Mouse (Mus musculus) CD4-positive helper T cell, adult 2 months (primary cell): ENCODE data around the gene Ubash3a.

Experiments
- DNase-seq: peaks from one replicate; pipeline ENCODE4 v3.0.0-alpha.2; 2012; ENCODE audit warnings: low read depth, missing footprints, low spot score

Gene Ubash3a

DNA sequence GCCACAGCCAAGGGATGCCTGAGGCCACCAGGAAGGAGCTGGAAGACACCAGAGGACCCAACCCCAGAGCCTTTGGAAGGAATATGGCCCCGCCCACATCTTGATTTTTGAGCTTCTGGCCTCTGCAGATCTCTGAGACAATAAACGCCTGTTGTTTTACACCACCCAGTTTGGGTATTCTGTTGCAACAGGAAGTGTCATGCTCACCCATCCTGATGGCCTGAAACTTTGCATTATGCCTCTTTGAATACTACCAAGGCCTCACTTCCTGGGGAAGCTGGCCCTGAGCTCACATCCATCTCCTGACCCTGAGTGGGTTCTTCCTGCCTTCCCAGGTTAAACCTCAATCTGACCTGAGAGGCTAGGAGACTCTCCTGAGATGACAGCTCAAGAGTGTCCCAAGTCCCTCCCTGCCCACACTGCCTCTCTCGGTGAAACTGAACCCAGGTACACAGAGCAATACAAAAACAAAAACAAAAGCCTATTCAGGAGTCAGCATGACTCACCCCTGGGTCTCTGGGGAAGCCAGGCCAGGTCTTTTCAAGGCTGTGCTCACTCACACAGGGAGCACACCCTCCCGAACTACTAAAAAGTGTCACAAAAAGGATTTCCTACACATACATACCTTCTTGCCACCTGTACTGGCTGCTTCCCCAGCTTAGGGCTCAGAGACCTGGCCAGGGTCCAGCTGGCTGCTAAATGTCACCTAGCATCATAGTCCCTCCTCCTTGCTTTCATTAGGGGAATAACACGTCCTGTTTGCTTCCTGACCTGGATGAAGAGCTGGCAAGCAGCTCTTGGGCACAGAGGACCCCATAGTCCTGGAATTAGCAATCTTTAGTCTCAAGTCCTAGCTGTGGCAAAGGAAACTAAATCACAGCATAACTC is 8.6 kb downstream of the Ubash3a start:
- DNase-seq: peak; percentile 22

DNA sequence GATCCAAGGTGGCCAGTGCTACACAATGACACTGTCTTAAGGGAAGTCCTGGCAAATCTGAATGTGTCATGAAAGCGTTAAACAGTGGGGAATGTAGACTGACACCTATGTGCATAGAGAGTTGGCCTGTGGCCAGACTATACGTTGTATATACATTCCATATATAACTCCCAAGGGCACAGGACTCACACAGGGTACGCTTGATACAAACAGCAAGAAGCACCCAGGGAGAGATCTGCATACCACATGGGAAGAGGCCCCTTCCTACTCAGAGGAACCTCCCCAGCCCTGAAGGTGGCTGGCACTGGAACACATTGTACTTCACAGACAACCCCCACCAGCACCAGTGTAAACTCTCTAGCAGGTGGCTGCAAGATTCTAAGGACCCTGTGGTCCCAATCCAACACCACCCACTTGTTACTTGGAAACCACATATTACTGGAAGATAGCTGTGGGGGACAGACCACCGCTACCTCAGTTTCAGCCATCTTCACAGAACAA is 15.2 kb downstream of the Ubash3a start:
- peak; percentile 31 for DNase-seq

DNA sequence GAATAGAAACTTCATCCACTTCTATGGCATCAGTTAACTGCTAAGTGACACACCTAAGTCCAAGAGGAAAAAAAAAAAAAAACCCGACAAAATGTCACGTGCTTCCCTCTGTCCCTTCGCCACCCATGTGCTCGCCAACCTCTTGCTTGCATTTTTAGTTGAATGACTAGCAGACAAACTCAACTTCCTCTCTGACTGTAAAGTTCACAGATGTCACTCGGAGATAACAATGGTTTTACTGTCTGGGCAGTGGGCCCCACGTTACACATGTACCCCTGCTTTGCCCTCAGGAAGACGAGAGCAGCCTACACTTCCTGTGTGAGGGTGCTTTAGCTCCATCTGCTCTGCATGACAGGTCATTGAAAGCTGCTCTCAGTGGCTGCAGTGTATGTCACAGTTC is 16.2 kb downstream of the Ubash3a start:
- DNase-seq: peak; percentile 86

DNA sequence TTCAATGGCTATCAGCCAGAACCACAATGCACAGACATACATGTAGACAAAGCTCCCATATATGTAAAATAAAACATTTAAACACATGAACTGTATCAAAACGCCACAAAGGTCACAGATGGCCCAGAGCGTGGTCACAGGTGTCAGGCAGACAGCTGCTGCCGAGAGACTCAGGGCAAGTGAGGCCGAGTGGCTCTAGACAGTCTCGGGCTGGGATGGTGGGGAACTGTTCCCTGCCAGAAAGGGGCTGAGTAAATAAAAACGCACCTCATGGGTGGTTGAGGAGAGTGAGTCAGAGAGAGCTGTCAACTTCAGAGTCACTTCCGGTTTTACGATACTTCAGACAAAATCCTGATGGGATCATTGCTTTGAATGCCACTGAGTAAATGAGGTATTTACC is 16.9 kb downstream of the Ubash3a start:
- DNase-seq: peak; percentile 49

DNA sequence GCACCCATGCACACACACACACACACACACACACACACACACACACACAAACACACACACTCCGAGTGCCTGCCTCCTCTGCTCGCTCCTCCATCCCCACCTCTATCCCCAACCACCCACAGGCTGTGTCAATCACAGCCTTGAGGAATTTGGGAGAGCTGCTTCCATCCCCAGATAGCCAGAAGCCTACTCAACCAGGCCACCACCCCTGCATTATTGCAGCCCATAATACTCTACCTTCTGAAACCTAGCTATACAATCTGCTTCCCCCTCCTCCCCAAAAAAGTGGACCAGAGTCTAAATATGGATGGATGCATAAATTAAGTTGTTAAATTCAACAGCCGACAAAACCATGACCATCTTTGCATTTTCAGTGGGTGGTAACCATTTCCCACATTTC is 18.7 kb downstream of the Ubash3a start:
- no peak for DNase-seq

DNA sequence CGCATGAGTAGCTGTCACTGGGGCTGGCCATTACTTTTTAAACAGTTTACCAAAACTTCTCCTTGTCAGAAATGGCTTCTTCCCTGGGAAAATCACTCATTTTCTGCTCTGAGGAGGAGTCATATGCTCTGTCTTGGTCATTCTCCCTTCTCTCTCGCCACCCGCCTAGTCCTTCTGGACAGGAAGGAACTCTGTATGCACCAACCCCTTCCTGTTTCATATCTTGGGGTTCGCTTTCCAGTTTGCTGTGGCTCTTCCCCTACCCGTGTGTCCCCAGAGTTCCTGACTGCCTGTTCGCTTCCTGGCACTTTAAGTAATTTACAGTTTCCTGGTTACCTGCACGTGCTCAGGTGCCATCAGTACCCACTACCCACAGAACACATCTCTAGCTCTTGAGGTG is 19.3 kb downstream of the Ubash3a start:
- no peak for DNase-seq

DNA sequence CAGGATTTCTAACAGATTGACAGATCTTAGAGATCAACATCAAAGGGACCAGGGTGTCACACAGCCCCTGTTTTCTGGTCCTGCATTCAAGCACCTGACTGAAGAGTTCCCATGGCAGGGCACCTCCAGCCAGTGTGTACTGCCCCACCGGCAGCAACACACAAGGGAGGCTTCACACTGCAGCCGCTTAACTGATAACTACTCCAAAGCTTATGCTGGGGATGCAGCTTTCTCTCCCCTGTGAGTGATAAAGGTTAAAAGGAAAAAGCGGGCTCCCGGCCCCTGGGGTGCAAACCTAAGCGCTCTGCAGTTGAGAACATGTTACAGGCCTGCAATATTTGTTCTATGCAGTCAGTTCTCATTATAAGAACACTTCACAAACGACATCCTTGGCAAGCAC is 24.1 kb downstream of the Ubash3a start:
- no peak for DNase-seq

DNA sequence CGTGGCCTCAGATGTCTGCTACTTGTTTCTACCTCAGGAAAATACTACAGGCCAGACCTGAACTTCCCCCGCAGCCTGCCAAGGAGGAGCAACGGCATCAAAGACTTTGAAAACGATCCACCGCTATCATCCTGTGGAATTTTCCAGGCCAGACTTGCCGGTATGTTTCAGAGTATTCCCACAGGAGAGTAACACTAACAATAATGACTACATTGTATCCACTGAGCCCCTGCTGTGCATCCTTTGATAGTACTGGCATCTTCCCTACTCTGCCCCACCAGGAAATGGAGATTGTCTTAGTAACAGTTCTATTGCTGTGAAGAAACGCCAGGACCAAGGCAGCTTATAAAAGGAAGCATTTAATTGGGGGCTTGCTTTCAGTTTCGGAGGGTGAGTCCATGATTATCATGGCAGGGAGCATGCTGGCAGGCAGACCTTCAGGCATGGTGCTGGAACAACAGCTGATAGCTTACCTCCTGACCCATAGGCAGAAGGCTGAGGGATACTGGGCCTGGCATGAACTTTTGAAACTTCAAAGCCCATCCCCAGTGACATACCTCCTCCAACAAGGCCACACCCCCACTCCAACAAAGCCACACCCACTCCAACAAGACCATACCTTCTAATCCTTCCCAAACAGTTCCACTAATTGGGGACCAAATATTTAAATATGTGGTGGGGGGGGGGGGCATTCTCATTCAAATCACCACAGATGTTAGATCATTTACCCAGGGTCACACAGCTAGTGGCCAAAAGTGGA is 24.8 kb downstream of the Ubash3a start:
- no peak for DNase-seq

DNA sequence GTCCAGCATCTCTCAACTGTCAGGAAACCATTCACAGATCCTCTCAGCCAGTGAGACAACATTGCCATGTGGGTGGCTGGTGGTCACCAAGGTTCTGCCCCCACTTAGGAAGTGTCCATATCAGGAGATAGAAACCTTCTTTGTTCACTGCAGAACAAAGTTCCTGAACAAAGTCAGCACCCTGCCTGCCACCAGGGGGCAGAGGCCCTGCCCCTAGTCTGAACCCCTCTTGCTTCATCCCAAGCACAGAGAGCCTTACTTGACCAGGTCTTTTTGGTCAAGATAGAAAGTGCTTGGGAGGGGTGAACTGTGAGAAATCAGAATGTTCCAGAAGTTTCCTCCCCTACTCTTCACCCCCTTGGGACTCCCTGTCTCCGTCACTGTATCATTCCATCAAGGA is 28.2 kb downstream of the Ubash3a start:
- no peak for DNase-seq

DNA sequence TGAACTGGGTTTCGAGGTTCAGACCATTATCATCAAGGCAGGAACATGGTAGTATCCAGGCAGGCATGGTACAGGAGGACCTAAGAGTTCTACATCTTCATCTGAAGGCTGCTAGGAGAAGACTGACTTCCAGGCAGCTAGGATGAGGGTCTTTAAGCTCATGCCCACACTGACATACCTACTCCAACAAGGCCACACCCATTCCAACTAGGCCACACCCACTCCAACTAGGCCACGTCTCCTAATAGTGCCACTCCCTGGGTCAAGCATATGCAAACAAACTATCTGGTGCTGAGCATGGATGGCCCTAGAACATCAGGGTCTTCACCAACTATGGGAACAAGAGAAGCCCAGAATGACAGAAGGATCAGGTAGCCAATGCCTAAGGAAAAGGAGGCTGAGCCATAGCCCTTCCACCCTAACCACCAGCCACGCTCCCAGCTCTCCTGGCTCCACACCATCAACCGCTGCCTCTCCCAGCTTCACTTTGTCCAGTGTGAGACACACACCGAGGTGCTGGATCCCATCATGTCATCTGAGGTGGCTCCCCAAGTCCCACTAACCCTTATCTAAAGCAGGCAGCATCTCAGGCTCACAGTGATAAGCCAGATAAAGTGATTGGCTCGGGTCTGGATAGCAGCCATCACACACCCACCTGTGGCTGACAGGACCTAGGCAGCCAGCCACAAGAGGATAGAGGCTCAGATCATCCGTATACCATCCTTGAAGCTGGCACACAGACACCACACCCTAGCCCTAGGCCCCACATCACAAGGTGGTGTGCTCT is 30.8 kb downstream of the Ubash3a start:
- no peak for DNase-seq

DNA sequence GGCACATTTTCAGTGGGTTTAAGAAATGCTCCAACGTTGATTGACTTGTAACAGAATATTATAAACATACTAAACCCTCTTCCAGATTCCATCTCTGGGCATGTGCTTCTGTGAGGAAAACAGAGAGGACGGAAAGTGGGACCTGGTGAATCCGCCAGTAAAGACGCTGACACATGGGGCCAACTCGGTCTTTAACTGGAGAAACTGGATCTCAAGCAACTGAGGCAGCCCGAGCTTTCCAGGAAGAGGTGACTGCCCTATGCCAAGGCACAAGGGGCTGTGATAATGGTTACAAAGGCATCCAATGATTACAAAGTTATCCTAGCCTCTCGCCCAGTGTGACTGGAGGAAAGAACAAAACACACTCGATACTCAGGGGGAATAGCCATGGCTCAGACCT is 33.5 kb downstream of the Ubash3a start:
- DNase-seq: no peak

DNA sequence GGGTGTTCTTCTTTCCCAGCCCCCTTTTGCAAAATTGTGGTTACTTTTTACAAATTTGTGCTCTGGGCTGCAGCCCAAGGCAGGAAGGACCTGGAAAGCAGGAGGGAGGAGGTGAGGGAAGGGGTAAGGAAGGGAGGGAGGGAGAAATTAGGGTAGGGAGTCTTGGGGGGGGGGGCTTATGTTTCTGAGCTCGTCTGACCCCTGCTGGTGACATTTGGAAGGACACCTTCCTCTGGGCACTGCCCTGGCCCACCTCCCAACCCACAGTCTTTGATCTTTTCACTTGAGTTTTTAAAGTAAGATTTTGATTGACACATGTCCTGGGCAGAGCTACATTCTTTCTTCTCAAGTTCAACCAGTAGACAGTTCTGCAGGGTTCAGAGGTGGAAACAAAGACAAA is 35.1 kb downstream of the Ubash3a start:
- DNase-seq: peak; percentile 51

DNA sequence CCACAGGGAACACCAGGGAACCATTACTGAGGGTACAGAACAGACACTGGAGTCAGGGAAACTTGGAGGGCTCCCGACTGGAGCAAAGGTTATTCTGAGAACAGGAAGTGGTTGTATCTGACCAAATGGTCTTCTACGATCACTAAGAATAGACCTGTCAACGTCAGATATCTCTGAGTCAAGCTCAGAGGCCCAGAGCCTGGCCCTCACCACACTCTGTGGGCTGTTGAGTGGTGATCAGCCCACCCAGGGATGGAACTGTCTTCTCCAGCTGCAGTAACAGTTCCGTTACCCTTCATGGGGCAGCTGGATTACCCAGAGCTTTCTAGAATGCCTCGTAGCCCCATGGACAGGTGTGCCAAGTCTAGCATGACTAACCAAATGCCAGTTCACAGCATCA is 37.6 kb downstream of the Ubash3a start:
- DNase-seq: no peak

DNA sequence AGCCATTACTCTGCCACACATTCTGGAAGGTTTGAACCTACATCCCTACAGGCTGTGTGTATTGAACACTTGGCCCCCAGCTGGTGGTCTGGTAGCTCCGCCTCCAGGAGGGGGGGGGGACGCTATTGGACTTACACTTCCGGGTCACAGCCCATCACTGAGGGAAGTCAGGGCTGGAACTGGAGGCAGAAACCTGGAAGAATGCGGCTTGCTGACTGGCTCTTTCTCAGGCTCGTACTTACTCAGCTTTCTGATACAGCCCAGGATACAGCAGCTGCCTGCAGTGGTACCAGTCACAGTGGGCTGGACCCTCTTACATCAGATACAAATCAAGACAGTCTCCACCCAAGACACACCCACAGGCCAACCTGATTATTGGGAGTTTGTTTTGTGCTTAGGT is 39.5 kb downstream of the Ubash3a start:
- DNase-seq: no peak

DNA sequence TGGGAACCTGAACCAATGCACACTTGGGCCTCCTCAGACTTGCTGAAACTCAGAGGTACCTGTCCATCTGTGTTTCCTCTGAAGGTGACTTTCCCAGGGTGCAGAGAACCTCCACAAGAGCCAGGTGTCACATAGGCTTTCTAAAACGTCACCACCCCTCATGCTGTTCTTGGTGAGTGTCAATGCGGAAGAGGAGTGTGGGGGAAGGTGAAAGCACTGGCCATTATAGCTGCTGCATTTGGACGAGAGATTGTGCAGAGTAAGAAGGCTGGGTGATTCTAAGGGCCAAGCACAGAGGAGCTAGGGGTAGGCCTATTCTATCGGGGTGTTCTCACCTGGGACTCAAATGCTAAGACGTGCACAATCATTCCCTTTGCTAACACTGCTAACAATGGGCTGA is 46.3 kb downstream of the Ubash3a start:
- no peak for DNase-seq

DNA sequence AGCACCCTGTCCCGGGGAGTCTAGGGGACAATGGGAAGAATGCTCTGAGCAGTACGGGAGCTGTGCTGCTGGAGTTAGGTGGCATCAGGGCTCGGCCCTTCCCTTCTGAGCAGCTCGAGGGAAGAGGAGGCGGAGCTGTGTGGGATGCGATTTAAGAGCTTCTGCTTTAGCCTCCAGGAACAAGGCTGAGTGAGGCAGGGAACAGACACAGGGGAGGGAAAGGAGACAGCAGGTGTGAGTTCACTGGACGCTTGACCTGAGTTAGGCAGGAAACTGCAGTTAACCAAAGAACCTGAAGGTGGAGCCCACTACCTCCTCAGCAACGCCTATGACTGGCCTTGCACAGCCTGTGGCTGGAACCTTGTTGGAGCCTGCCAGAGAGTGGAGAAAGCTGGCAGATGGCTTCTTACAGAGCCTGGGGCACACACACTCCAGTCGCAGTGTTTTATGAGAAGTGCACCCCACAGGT is 46.8 kb downstream of the Ubash3a start:
- peak; percentile 53 for DNase-seq

DNA sequence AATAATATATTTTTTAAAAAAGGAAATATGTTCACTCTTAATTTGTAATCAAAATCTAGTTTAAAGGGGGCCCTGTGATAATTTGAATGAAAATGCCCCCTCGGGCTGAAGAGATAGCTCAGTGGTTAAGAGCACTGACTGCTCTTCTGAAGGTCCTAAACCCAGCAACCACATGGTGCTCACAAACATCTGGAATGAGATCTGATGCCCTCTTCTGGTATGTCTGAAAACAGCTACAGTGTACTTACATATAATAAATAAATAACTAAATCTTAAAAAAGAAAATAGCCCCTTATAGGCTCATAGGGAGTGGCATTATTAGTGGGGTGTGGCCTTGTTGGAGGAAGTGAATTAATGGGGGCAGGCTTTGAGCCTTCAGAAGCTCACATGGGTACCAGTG is 49.5 kb downstream of the Ubash3a start:
- no peak for DNase-seq

DNA sequence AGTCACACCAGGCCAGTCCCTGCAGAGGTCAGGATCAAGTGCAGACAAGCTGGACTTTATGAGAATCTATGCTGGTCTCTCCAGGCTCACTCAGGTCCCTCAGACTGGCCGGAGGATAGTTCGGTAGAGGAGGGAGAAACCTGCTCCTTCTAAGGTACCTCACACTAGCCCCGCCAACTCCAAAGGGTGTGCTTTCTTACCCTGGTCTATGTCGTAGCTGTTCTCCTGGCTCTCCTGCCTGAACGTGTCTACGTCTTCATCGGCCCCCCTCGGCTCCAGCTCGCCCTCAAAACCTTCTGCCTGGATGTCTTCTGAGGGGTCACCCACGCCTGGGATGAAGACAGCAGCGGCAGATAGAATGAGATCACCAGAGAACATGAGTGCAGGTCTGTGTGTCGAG is 50.2 kb downstream of the Ubash3a start:
- DNase-seq: no peak

DNA sequence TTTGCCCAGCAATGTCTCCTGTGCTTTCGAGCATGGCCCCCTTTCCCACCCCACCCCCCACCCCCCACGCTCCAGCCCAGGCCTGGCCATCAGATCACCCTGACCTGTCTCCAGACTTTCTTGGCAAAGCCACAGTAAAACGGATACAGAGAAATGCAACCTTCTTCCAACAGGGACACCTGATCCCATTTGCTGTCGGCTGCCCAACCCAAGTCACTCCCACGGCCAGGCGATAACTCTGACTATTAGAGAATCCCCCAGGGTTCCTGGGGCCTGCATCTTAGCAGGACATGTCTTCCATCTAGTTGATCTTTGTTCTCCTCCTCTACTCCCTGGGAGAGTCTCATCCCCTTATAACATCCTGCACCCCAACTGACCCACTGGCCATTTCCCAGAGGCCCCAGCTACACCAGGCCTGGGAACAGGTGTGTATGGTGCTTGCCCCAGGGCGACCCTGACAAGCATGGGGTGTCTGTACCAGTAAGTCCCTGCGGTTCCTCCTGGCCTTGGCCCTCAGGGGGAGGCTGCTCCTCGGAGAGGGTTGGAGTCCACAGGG is 50.7 kb downstream of the Ubash3a start:
- no peak for DNase-seq

DNA sequence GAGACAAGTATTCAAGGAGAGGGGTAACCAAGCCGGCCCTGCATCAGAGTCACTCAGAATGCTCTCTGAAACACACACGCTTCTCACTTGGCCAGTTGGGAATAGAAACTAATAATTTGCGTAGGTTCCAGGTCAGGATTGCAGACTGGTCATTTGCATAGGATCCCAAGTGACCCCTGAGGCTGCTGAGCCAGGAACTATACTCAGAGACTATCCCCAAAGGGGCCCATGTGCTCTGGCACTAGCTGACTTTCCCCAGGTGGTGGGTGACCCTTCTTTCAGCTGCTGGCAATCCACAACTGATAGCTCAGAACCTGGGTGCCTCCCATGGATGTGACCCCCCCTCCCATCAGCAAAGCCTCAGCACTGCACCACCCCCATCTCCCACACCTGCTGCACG is 51.5 kb downstream of the Ubash3a start:
- DNase-seq: no peak

DNA sequence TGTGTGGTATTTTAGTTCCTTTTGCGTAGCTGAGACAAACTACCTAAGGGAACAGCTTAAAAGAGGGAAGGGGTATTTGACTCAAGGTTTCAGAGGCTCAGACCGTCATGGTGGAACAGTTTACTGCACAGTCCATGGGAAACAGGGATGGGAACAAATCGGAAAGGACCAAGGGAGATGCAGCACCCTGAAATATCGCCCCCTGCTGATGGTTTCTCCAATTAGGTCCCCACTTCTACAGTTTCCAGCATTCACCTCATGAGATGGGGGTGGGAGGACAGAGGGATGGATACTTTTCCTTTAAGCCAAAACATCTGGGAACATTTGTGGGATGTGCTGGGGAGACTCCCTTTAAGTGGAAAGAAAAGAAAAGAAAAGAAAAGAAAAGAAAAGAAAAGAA is 52.2 kb downstream of the Ubash3a start:
- DNase-seq: no peak

DNA sequence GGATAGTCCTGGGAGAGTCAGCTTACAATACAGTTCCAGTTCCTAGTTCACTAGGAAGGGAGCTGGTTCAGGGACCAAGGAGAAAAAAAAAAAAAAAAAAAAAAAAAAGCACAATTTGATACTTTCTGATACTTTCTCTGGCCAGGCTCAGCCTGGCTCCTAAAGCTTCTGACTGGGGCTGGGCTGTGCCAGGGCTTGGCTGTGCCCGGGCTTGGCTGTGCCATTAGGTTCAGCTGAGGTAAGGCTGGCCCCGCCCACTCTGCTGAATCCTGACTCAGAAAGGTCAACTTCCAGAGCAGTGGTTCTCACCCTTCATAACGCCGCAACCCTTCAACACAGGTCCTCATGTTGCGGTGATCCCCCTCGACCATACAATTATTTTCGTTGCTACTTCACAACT is 52.8 kb downstream of the Ubash3a start:
- no peak for DNase-seq
